Mouse (Mus musculus) left cerebral cortex, postnatal 25 days (tissue): Measurements from ENCODE around the gene Ces2b. TPM values are rescaled to one million over a fixed set of nuclear protein-coding genes. Genes with fewer than 3 reads are reported as not detected.
A peak's percentile ranks its signal among the peaks of the same experiment; 100 is the strongest.
"Not testable (repeated sequence)": the region's sequence is repeated elsewhere in the genome, so short reads cannot be mapped to it uniquely, and the experiment has no call there.

Experiments
- DNase-seq, 2 experiments: peaks; one replicate each; pipeline ENCODE4 v3.0.0; 2022; ENCODE audit warnings: low spot score in 2 of 2, mixed read lengths in 1 of 2
- intact Hi-C: fragments of 180-260 bp; cut with DNase I; formaldehyde crosslinking; loops from one replicate; pipeline ENCODE4 v1.15.1; 2025
- total RNA-seq, 2 experiments: library from RNA; stranded (reverse); gene quantifications; 2 replicates each; pipeline ENCODE4 v1.2.3; 2021

Ces2b gene
- under 1 TPM; 0.16 to 0.46 TPM for total RNA-seq

GRCm38 (mm10) chr8:104831440-104831839, at the start of gene Ces2b:
Gene Ces2b (plus strand): TSS chr8:104831572.
- DNase-seq = no peak
- intact Hi-C loops = no loop called here

GRCm38 (mm10) chr8:104787049-104787448, 44.3 kb upstream of the Ces2b start:
- DNase-seq = peak; percentile 11 to 78
- intact Hi-C loops = no loop called here

- no peak for DNase-seq
- intact Hi-C loops = no loop called here
Observed at GRCm38 (mm10) chr8:104788929-104789328, 42.4 kb upstream of the Ces2b start.

- no peak for DNase-seq
- intact Hi-C loops = no loop called here
Observed at GRCm38 (mm10) chr8:104789886-104790680, 41.3 kb upstream of the Ces2b start.

- no peak for DNase-seq
- intact Hi-C loops = no loop called here
Observed at GRCm38 (mm10) chr8:104799385-104799784, 32.0 kb upstream of the Ces2b start.

GRCm38 (mm10) chr8:104806127-104806526, 25.2 kb upstream of the Ces2b start:
- intact Hi-C loops = no loop called here
- no peak for DNase-seq

GRCm38 (mm10) chr8:104808542-104809413, 22.6 kb upstream of the Ces2b start:
- intact Hi-C loops = no loop called here
- no peak for DNase-seq

- no peak for DNase-seq
- intact Hi-C loops = no loop called here
Observed at GRCm38 (mm10) chr8:104809436-104809835, 21.9 kb upstream of the Ces2b start.

GRCm38 (mm10) chr8:104826912-104827311, 4.5 kb upstream of the Ces2b start:
- intact Hi-C loops = no loop called here
- DNase-seq = no peak

GRCm38 (mm10) chr8:104828221-104828620, 3.2 kb upstream of the Ces2b start:
- DNase-seq = no peak
- intact Hi-C loops = no loop called here

- no peak for DNase-seq
- intact Hi-C loops = no loop called here
Observed at GRCm38 (mm10) chr8:104841360-104842078, 10.1 kb downstream of the Ces2b start.

- DNase-seq = no peak
- intact Hi-C loops = no loop called here
Observed at GRCm38 (mm10) chr8:104846831-104847230, 15.5 kb downstream of the Ces2b start, which contains the start of gene Ces2c. Gene Ces2c (plus strand): TSS chr8:104847068.

GRCm38 (mm10) chr8:104847741-104848462, 16.5 kb downstream of the Ces2b start:
- intact Hi-C loops = no loop called here
- no peak for DNase-seq

GRCm38 (mm10) chr8:104866844-104867531, 35.6 kb downstream of the Ces2b start:
- DNase-seq, intact Hi-C loops: not testable (repeated sequence)

- intact Hi-C loops, DNase-seq: not testable (repeated sequence)
Observed at GRCm38 (mm10) chr8:104868876-104869275, 37.5 kb downstream of the Ces2b start.

- intact Hi-C loops, DNase-seq: not testable (repeated sequence)
Observed at GRCm38 (mm10) chr8:104886223-104886926, 55.0 kb downstream of the Ces2b start.
